Mouse (Mus musculus): ENCODE data around the gene Grip1.

The Grip1 gene

GRCm38 (mm10) chr10:119756271-119756670 is 302.6 kb downstream of the Grip1 start:
- DNase-seq (ENCODE audit: low read depth, low spot score), result no peak

GRCm38 (mm10) chr10:119757219-119757618 is 303.6 kb downstream of the Grip1 start:
- DNase-seq (ENCODE audit: low read depth, low spot score), result peak; percentile 11

- DNase-seq (ENCODE audit: low read depth, low spot score), result no peak
Measured at GRCm38 (mm10) chr10:119761451-119762367, 308.1 kb downstream of the Grip1 start.

- DNase-seq (ENCODE audit: low read depth, low spot score), result no peak
Measured at GRCm38 (mm10) chr10:119778871-119779270, 325.2 kb downstream of the Grip1 start.

- no peak for DNase-seq (ENCODE audit: low read depth, low spot score)
Measured at GRCm38 (mm10) chr10:119779657-119780056, 326.0 kb downstream of the Grip1 start.

- no peak for DNase-seq (ENCODE audit: low read depth, low spot score)
Measured at GRCm38 (mm10) chr10:119790507-119790906, 336.9 kb downstream of the Grip1 start.

GRCm38 (mm10) chr10:119802421-119802820 is 348.8 kb downstream of the Grip1 start:
- DNase-seq (ENCODE audit: low read depth, low spot score), result no peak

- DNase-seq (ENCODE audit: low read depth, low spot score), result peak; percentile 95
Measured at GRCm38 (mm10) chr10:119803633-119804422, 350.2 kb downstream of the Grip1 start.

- DNase-seq (ENCODE audit: low read depth, low spot score), result no peak
Measured at GRCm38 (mm10) chr10:119804423-119804814, 350.8 kb downstream of the Grip1 start.

GRCm38 (mm10) chr10:119805082-119805481 is 351.5 kb downstream of the Grip1 start:
- no peak for DNase-seq (ENCODE audit: low read depth, low spot score)

GRCm38 (mm10) chr10:119806151-119806550 is 352.5 kb downstream of the Grip1 start:
- no peak for DNase-seq (ENCODE audit: low read depth, low spot score)

GRCm38 (mm10) chr10:119808384-119808783 is 354.8 kb downstream of the Grip1 start:
- no peak for DNase-seq (ENCODE audit: low read depth, low spot score)

GRCm38 (mm10) chr10:119814087-119814486 is 360.5 kb downstream of the Grip1 start:
- peak; percentile 82 for DNase-seq (ENCODE audit: low read depth, low spot score)

- DNase-seq (ENCODE audit: low read depth, low spot score), result no peak
Measured at GRCm38 (mm10) chr10:119816001-119816400, 362.4 kb downstream of the Grip1 start.

GRCm38 (mm10) chr10:119818381-119818780 is 364.8 kb downstream of the Grip1 start:
- no peak for DNase-seq (ENCODE audit: low read depth, low spot score)

GRCm38 (mm10) chr10:119819102-119819681 is 365.6 kb downstream of the Grip1 start:
- DNase-seq (ENCODE audit: low read depth, low spot score), result no peak

- DNase-seq (ENCODE audit: low read depth, low spot score), result no peak
Measured at GRCm38 (mm10) chr10:119819740-119820139, 366.1 kb downstream of the Grip1 start.

- no peak for DNase-seq (ENCODE audit: low read depth, low spot score)
Measured at GRCm38 (mm10) chr10:119820428-119820827, 366.8 kb downstream of the Grip1 start.

- DNase-seq (ENCODE audit: low read depth, low spot score), result peak; percentile 38
Measured at GRCm38 (mm10) chr10:119823691-119824090, 370.1 kb downstream of the Grip1 start.

GRCm38 (mm10) chr10:119824521-119824920 is 370.9 kb downstream of the Grip1 start:
- DNase-seq (ENCODE audit: low read depth, low spot score), result no peak

- peak; percentile 88 for DNase-seq (ENCODE audit: low read depth, low spot score)
Measured at GRCm38 (mm10) chr10:119830388-119830956, 376.8 kb downstream of the Grip1 start.

GRCm38 (mm10) chr10:119831086-119831485 is 377.5 kb downstream of the Grip1 start:
- peak; percentile 47 for DNase-seq (ENCODE audit: low read depth, low spot score)
